Mouse (Mus musculus): ENCODE data around the gene Cdkal1. TPM values are rescaled to one million over a fixed set of nuclear protein-coding genes. Genes with fewer than 3 reads are reported as not detected.

Cdkal1 gene
- polyA plus RNA-seq (2015; fragmentation: Nextera tagmentation; extraction: Ambion mirVana): 8.2 and 8.3 TPM in 2 replicates

DNA sequence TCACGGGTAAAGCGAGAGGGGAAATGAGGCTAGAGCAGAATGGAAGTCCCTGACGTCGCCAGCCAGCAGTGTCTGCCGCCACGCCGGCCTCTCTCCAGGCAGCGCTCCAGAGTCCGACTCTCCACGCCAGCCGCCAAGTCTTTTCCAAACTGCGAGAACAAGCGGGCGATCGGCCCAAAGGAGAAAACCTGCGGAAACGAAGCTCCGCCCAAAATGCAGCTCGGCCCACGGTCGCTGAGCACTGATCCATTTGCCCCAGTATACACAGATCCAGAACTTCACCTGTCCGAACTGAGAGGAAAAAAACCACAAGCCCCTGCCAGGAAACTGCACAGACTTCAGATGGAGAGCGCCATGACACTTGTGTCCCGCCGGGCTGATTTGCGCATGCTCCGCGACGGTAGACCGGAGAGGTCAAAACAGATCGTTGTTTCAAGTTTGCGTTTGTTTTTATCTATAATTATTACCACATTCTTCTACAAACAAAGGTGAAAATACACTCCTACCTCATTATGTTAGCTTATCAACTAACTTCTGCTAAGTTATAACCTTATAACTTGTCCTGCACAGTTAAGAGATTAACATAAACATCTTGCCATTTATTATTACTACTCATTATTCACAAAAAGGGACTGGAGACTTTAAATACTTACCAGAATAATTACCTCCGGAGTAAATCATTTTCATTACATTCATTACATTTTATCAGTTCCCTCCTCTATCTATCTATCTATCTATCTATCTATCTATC, at the start of gene Cdkal1:
Gene Cdkal1 (minus strand): TSS at position 394 of the 751 bp plus-strand sequence.
- Histone ChIP-seq H3K4me2 (peak within 1 kb of the TSS; percentile 79), H3K36me3 (replicated peaks) (peaks cover 6% of the 10 kb centered on the region), H3K4me3 (replicated peaks) (peak within 1 kb of the TSS; percentile 86), H3K9ac (peak within 1 kb of the TSS; percentile 82), H3K4me1 (replicated peaks) (peaks cover 10% of the 10 kb centered on the region), H3K27ac (replicated peaks) (peak within 1 kb of the TSS; percentile 82), H3K27me3 (no peaks in the 10 kb centered on the region), H3K9me3 (replicated peaks) (no peaks in the 10 kb centered on the region)
- ATAC-seq (ENCODE audit: insufficient read depth): peak; percentile 75
- WGBS (ENCODE audit: insufficient replicate concordance): under 1% methylated on average over 33 of the region's 33 CpGs

- Histone ChIP-seq H3K9me3 (replicated peaks) (no peaks in the 10 kb centered on the region), H3K4me2 (no peak overlapping the region), H3K27me3 (no peaks in the 10 kb centered on the region), H3K4me1 (replicated peaks) (no peaks in the 10 kb centered on the region), H3K4me3 (replicated peaks) (no peak overlapping the region), H3K36me3 (replicated peaks) (peaks cover 15% of the 10 kb centered on the region; the same call in 1 of the 2 replicates), H3K27ac (replicated peaks) (no peak overlapping the region), H3K9ac (no peak overlapping the region)
- WGBS (ENCODE audit: insufficient replicate concordance): 58% methylated on average over 1 of the region's 1 CpGs
- ATAC-seq (ENCODE audit: insufficient read depth): no peak
These were observed 47.9 kb upstream of the Cdkal1 start for GRCm38 (mm10) chr13:29903341-29903740.

DNA sequence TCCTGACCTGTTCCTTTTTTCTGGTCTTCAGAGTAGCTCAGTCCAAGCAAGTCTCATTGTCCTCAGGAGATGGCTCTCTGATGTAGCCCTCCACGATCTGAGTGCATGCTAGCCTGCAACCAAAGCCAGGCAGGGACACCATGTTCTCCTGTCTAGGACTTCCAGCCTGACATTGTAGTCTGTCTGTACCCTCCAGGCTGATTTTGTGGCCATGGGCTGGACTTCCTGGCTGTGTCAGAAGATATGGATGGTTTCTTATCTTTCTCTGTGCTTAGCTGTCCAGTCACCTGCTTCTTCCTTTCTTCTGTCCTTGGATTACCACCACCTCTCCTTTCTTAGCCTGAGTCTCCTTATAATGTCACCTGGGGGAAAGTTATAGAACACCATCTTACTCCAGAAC, 47.2 kb upstream of the Cdkal1 start:
- no peak overlapping the region for H3K4me3 ChIP-seq (replicated peaks)
- no peak for ATAC-seq (ENCODE audit: insufficient read depth)
- 48% methylated on average over 1 of the region's 1 CpGs for WGBS (ENCODE audit: insufficient replicate concordance)

GRCm38 (mm10) chr13:29901641-29902040, 46.2 kb upstream of the Cdkal1 start:
- H3K4me1 ChIP-seq (replicated peaks): no peaks in the 10 kb centered on the region
- no peak overlapping the region for H3K4me3 ChIP-seq (replicated peaks)
- no peak overlapping the region for H3K27ac ChIP-seq (replicated peaks)
- no peak overlapping the region for H3K9ac ChIP-seq
- H3K27me3 ChIP-seq: no peaks in the 10 kb centered on the region
- no peak for ATAC-seq (ENCODE audit: insufficient read depth)
- H3K9me3 ChIP-seq (replicated peaks): no peaks in the 10 kb centered on the region
- H3K36me3 ChIP-seq (replicated peaks): peaks cover 3% of the 10 kb centered on the region; the same call in 1 of the 2 replicates
- WGBS (ENCODE audit: insufficient replicate concordance): 43% methylated on average over 4 of the region's 4 CpGs
- no peak overlapping the region for H3K4me2 ChIP-seq

More for the DNA sequence above, 47.2 kb upstream of the Cdkal1 start:
- Histone ChIP-seq H3K27ac (replicated peaks) (no peak overlapping the region), H3K27me3 (no peaks in the 10 kb centered on the region), H3K4me2 (no peak overlapping the region), H3K9me3 (replicated peaks) (no peaks in the 10 kb centered on the region), H3K4me1 (replicated peaks) (no peaks in the 10 kb centered on the region), H3K36me3 (replicated peaks) (peaks cover 9% of the 10 kb centered on the region; the same call in 1 of the 2 replicates), H3K9ac (no peak overlapping the region)

DNA sequence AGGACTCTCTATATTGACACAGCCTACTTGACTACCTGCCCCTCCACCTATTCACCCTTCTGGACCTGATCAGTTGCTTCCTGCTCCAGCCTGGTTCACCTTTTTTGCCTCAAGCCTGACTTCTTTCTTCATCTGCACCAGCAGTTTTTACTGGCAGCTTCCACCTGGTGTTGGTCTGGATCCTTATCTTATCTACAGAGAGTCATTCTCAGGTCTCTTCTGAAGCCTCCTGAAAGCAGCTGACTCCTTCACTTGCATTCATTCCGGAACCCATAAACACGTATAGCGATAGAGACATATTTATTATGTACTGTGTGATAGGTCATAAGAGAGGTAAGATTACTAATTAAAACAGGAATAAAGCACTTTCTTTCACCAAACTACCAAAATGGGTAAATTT, 11.3 kb upstream of the Cdkal1 start:
- Histone ChIP-seq H3K4me1 (replicated peaks) (no peaks in the 10 kb centered on the region), H3K36me3 (replicated peaks) (no peaks in the 10 kb centered on the region), H3K27ac (replicated peaks) (no peak overlapping the region), H3K4me2 (no peak overlapping the region), H3K9ac (no peak overlapping the region), H3K27me3 (no peaks in the 10 kb centered on the region), H3K4me3 (replicated peaks) (no peak overlapping the region), H3K9me3 (replicated peaks) (no peaks in the 10 kb centered on the region)
- WGBS (ENCODE audit: insufficient replicate concordance): 80% methylated on average over 3 of the region's 3 CpGs
- ATAC-seq (ENCODE audit: insufficient read depth): no peak

GRCm38 (mm10) chr13:29864331-29864730, 8.9 kb upstream of the Cdkal1 start:
- no peaks in the 10 kb centered on the region for H3K4me1 ChIP-seq (replicated peaks)
- no peak for ATAC-seq (ENCODE audit: insufficient read depth)
- H3K9me3 ChIP-seq (replicated peaks): no peaks in the 10 kb centered on the region
- no peak overlapping the region for H3K4me2 ChIP-seq
- no peaks in the 10 kb centered on the region for H3K36me3 ChIP-seq (replicated peaks)
- no peak overlapping the region for H3K4me3 ChIP-seq (replicated peaks)
- H3K27me3 ChIP-seq: no peaks in the 10 kb centered on the region
- H3K27ac ChIP-seq (replicated peaks): no peak overlapping the region
- no peak overlapping the region for H3K9ac ChIP-seq
- WGBS (ENCODE audit: insufficient replicate concordance): 62% methylated on average over 6 of the region's 6 CpGs

DNA sequence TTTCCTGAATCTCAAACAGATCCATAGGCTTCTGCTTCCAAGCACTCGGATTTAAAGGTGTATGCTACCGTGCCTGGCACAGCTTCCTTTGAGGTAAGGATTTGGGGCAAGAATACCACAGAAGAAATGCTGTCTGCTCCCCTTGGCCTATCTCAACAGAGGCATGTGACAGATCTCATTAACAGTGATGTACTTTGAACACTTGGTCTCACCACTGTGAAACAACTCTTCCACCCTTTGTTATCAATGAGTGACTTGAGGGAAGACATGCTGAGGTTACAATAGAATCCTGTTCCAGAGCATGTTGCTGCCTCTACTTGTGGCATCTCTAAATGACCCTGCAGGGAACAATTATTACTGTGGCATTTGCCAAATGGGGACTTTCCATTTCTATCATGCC, 4.6 kb upstream of the Cdkal1 start:
- no peaks in the 10 kb centered on the region for H3K36me3 ChIP-seq (replicated peaks)
- no peak for ATAC-seq (ENCODE audit: insufficient read depth)
- H3K27me3 ChIP-seq: no peaks in the 10 kb centered on the region
- H3K4me1 ChIP-seq (replicated peaks): 0 out of 2 replicates have a peak, but pooled peaks cover 3% of the 10 kb centered on the region
- no peaks in the 10 kb centered on the region for H3K9me3 ChIP-seq (replicated peaks)
- 45% methylated on average over 2 of the region's 2 CpGs for WGBS (ENCODE audit: insufficient replicate concordance)
- no peak overlapping the region for H3K4me2 ChIP-seq
- no peak overlapping the region for H3K4me3 ChIP-seq (replicated peaks)
- no peak overlapping the region for H3K9ac ChIP-seq
- H3K27ac ChIP-seq (replicated peaks): no peak overlapping the region

- H3K4me1 ChIP-seq (replicated peaks): peaks cover 10% of the 10 kb centered on the region
- no peak overlapping the region for H3K9ac ChIP-seq
- H3K36me3 ChIP-seq (replicated peaks): no peaks in the 10 kb centered on the region; the same call in 1 of the 2 replicates
- no peak overlapping the region for H3K4me2 ChIP-seq
- no peaks in the 10 kb centered on the region for H3K9me3 ChIP-seq (replicated peaks)
- H3K27me3 ChIP-seq: no peaks in the 10 kb centered on the region
- 9% methylated on average over 4 of the region's 4 CpGs for WGBS (ENCODE audit: insufficient replicate concordance)
- ATAC-seq (ENCODE audit: insufficient read depth): no peak
- no peak overlapping the region for H3K4me3 ChIP-seq (replicated peaks)
- no peak overlapping the region for H3K27ac ChIP-seq (replicated peaks)
These were observed 2.0 kb upstream of the Cdkal1 start for GRCm38 (mm10) chr13:29857436-29857835.

DNA sequence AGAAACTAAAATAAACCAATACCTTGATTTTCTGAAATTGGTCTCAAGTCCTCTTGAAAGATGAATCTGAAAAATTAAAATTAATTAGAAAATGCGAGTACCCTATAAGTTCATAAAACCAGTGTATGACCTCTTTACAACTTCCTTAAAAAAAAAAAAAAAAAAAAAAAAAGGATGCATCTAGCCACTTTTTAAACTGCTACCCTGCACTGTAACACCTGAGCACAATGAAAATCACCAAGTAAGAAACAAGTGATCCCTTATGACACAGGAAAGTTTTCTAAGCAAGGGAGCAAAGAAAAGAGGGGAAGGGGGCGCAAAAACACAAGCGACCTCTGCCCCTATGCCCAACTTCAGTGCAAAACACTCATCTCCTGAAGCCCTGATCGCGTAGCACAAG, 598 bp downstream of the Cdkal1 start:
- WGBS (ENCODE audit: insufficient replicate concordance): 1% methylated on average over 5 of the region's 5 CpGs
- no peaks in the 10 kb centered on the region for H3K27me3 ChIP-seq
- peak overlapping the region; percentile 86 for H3K4me3 ChIP-seq (replicated peaks)
- H3K4me2 ChIP-seq: peak overlapping the region; percentile 79
- peaks cover 11% of the 10 kb centered on the region for H3K36me3 ChIP-seq (replicated peaks)
- H3K9ac ChIP-seq: peak overlapping the region; percentile 82
- H3K27ac ChIP-seq (replicated peaks): peak overlapping the region; percentile 82
- peaks cover 10% of the 10 kb centered on the region for H3K4me1 ChIP-seq (replicated peaks)
- no peak for ATAC-seq (ENCODE audit: insufficient read depth)
- H3K9me3 ChIP-seq (replicated peaks): no peaks in the 10 kb centered on the region

DNA sequence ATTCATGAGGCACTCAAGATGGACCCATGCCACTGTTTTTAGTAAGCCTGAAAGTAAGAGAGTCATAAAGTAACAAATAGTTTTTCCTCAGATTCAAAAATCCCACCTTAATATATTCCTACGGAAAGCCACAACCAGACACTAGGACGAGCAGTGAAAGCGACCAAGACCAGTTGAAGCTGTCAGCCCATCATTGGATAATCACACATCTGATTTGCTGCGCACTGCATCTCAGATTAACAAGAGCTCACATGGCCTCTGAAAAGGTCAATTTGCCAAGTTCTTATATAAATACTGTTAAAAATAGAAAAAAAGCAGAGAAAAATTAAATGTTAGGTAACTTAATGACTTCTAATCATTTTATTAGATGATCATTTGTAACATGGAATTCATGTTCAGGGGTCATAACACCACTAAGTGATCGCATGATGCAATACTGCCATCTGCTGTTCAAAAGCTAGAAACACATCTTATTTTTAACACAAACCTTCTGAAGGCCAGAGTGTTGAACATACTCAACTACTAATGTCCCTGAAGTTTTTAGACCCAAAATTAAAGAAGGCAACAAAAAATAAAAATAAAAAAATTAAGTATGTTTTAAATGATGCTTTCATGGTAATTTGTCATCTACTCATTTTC, 16.9 kb downstream of the Cdkal1 start:
- ATAC-seq (ENCODE audit: insufficient read depth): no peak
- H3K4me1 ChIP-seq (replicated peaks): no peaks in the 10 kb centered on the region
- no peak overlapping the region for H3K27ac ChIP-seq (replicated peaks)
- peaks cover 22% of the 10 kb centered on the region for H3K36me3 ChIP-seq (replicated peaks)
- 48% methylated on average over 5 of the region's 5 CpGs for WGBS (ENCODE audit: insufficient replicate concordance)
- no peak overlapping the region for H3K4me3 ChIP-seq (replicated peaks)
- H3K9ac ChIP-seq: no peak overlapping the region
- H3K4me2 ChIP-seq: no peak overlapping the region
- H3K27me3 ChIP-seq: no peaks in the 10 kb centered on the region
- no peaks in the 10 kb centered on the region for H3K9me3 ChIP-seq (replicated peaks)

DNA sequence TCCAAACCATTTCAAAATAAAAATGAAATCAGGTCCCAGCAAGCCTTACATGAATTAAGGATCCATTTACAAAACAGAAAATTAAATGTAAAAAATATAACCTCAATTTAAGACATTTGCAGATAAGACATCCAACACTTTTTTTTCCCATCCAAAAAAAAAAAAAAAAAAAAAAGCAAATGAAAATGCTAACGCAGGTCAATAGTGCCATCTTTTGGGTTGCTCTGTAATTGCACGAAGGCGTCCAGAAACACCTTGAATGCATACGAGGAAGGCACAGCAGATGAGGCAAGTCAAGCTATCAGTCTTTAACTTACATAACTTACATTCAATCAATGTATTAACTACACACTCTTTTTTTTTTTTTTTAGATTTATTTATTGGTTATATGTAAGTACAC, 20.3 kb downstream of the Cdkal1 start:
- Histone ChIP-seq H3K27me3 (no peaks in the 10 kb centered on the region), H3K9ac (no peak overlapping the region), H3K27ac (replicated peaks) (no peak overlapping the region), H3K9me3 (replicated peaks) (no peaks in the 10 kb centered on the region), H3K4me2 (no peak overlapping the region), H3K4me3 (replicated peaks) (no peak overlapping the region), H3K4me1 (replicated peaks) (no peaks in the 10 kb centered on the region), H3K36me3 (replicated peaks) (peaks cover 15% of the 10 kb centered on the region)
- 24% methylated on average over 4 of the region's 4 CpGs for WGBS (ENCODE audit: insufficient replicate concordance)
- no peak for ATAC-seq (ENCODE audit: insufficient read depth)

Measured in liver, embryonic 15.5 days (tissue).